Mouse (Mus musculus): ENCODE measurements around the gene Astn2. TPM values are rescaled to one million over a fixed set of nuclear protein-coding genes. Genes with fewer than 3 reads are reported as not detected.

The Astn2 gene
- polyA plus RNA-seq, 1 experiment from 2014 or later: 0.74 TPM

- Histone ChIP-seq H3K9me3 (replicated peaks; ENCODE audit: control insufficient read depth, low read length) (no peaks in the 10 kb centered on the region), H3K27me3 (ENCODE audit: control insufficient read depth, insufficient read depth, low read length) (no peaks in the 10 kb centered on the region), H3K4me2 (ENCODE audit: low read depth, low read length) (no peak overlapping the region), H3K4me1 (ENCODE audit: control insufficient read depth, insufficient read depth, low read length) (no peaks in the 10 kb centered on the region), H3K4me3 (ENCODE audit: low read depth, low read length) (no peak overlapping the region), H3K9ac (replicated peaks; ENCODE audit: low read length) (no peak overlapping the region), H3K36me3 (replicated peaks; ENCODE audit: control insufficient read depth, insufficient read depth, low read depth, low read length) (peaks cover 22% of the 10 kb centered on the region), H3K27ac (replicated peaks; ENCODE audit: low read depth, low read length) (no peak overlapping the region)
- 91% methylated on average over 5 of the region's 5 CpGs for WGBS
- no peak for DNase-seq (ENCODE audit: low spot score)
- ATAC-seq (replicated peaks; ENCODE audit: insufficient number of reproducible peaks, low FRiP score, low TSS enrichment, low read depth): no peak
Measured at GRCm38 (mm10) chr4:65610329-65610728, 794.1 kb downstream of the Astn2 start.

- no peaks in the 10 kb centered on the region for H3K4me1 ChIP-seq (ENCODE audit: control insufficient read depth, insufficient read depth, low read length)
- peaks cover 1% of the 10 kb centered on the region for H3K36me3 ChIP-seq (replicated peaks; ENCODE audit: control insufficient read depth, insufficient read depth, low read depth, low read length)
- WGBS: 89% methylated on average over 4 of the region's 4 CpGs
- H3K4me2 ChIP-seq (ENCODE audit: low read depth, low read length): no peak overlapping the region
- H3K27me3 ChIP-seq (ENCODE audit: control insufficient read depth, insufficient read depth, low read length): no peaks in the 10 kb centered on the region
- DNase-seq (ENCODE audit: low spot score): no peak
- ATAC-seq (replicated peaks; ENCODE audit: insufficient number of reproducible peaks, low FRiP score, low TSS enrichment, low read depth): no peak
- no peaks in the 10 kb centered on the region for H3K9me3 ChIP-seq (replicated peaks; ENCODE audit: control insufficient read depth, low read length)
- H3K4me3 ChIP-seq (ENCODE audit: low read depth, low read length): no peak overlapping the region
- H3K27ac ChIP-seq (replicated peaks; ENCODE audit: low read depth, low read length): no peak overlapping the region
- H3K9ac ChIP-seq (replicated peaks; ENCODE audit: low read length): no peak overlapping the region
Measured at GRCm38 (mm10) chr4:65608112-65608511, 796.3 kb downstream of the Astn2 start.

GRCm38 (mm10) chr4:65607184-65607631 is 797.2 kb downstream of the Astn2 start:
- DNase-seq (ENCODE audit: low spot score) (no peak), ATAC-seq (replicated peaks; ENCODE audit: insufficient number of reproducible peaks, low FRiP score, low TSS enrichment, low read depth) (no peak)
- no peaks in the 10 kb centered on the region for H3K27me3 ChIP-seq (ENCODE audit: control insufficient read depth, insufficient read depth, low read length)
- no peak overlapping the region for H3K4me2 ChIP-seq (ENCODE audit: low read depth, low read length)
- no peak overlapping the region for H3K9ac ChIP-seq (replicated peaks; ENCODE audit: low read length)
- WGBS: 85% methylated on average over 10 of the region's 10 CpGs
- H3K9me3 ChIP-seq (replicated peaks; ENCODE audit: control insufficient read depth, low read length): no peaks in the 10 kb centered on the region
- H3K4me1 ChIP-seq (ENCODE audit: control insufficient read depth, insufficient read depth, low read length): no peaks in the 10 kb centered on the region
- H3K4me3 ChIP-seq (ENCODE audit: low read depth, low read length): no peak overlapping the region
- H3K36me3 ChIP-seq (replicated peaks; ENCODE audit: control insufficient read depth, insufficient read depth, low read depth, low read length): no peaks in the 10 kb centered on the region
- no peak overlapping the region for H3K27ac ChIP-seq (replicated peaks; ENCODE audit: low read depth, low read length)

GRCm38 (mm10) chr4:65605151-65605702 is 799.2 kb downstream of the Astn2 start:
- peak; percentile 45 for DNase-seq (ENCODE audit: low spot score)
- Histone ChIP-seq H3K4me3 (ENCODE audit: low read depth, low read length) (peak overlapping the region; percentile 73), H3K9me3 (replicated peaks; ENCODE audit: control insufficient read depth, low read length) (no peaks in the 10 kb centered on the region), H3K4me1 (ENCODE audit: control insufficient read depth, insufficient read depth, low read length) (no peaks in the 10 kb centered on the region), H3K27me3 (ENCODE audit: control insufficient read depth, insufficient read depth, low read length) (no peaks in the 10 kb centered on the region), H3K27ac (replicated peaks; ENCODE audit: low read depth, low read length) (no peak overlapping the region), H3K36me3 (replicated peaks; ENCODE audit: control insufficient read depth, insufficient read depth, low read depth, low read length) (no peaks in the 10 kb centered on the region), H3K9ac (replicated peaks; ENCODE audit: low read length) (peak overlapping the region; percentile 79), H3K4me2 (ENCODE audit: low read depth, low read length) (peak overlapping the region; percentile 56)
- ATAC-seq (replicated peaks; ENCODE audit: insufficient number of reproducible peaks, low FRiP score, low TSS enrichment, low read depth): peak; percentile 80; the same call in 1 of the 2 replicates
- WGBS: under 1% methylated on average over 21 of the region's 21 CpGs

- H3K27ac ChIP-seq (replicated peaks; ENCODE audit: low read depth, low read length): no peak within 1 kb of the TSS
Measured at GRCm38 (mm10) chr4:65604504-65605150, 799.8 kb downstream of the Astn2 start, which contains the start of gene Trim32. Trim32 (plus strand) TSS chr4:65604986.

GRCm38 (mm10) chr4:65594601-65595369 is 809.6 kb downstream of the Astn2 start:
- 68% methylated on average over 5 of the region's 5 CpGs for WGBS
- Histone ChIP-seq H3K4me1 (ENCODE audit: control insufficient read depth, insufficient read depth, low read length) (no peaks in the 10 kb centered on the region), H3K27ac (replicated peaks; ENCODE audit: low read depth, low read length) (no peak overlapping the region), H3K4me3 (ENCODE audit: low read depth, low read length) (no peak overlapping the region), H3K9ac (replicated peaks; ENCODE audit: low read length) (no peak overlapping the region), H3K27me3 (ENCODE audit: control insufficient read depth, insufficient read depth, low read length) (no peaks in the 10 kb centered on the region), H3K36me3 (replicated peaks; ENCODE audit: control insufficient read depth, insufficient read depth, low read depth, low read length) (no peaks in the 10 kb centered on the region), H3K4me2 (ENCODE audit: low read depth, low read length) (no peak overlapping the region), H3K9me3 (replicated peaks; ENCODE audit: control insufficient read depth, low read length) (no peaks in the 10 kb centered on the region)
- DNase-seq (ENCODE audit: low spot score) (no peak), ATAC-seq (replicated peaks; ENCODE audit: insufficient number of reproducible peaks, low FRiP score, low TSS enrichment, low read depth) (no peak)

More at GRCm38 (mm10) chr4:65604504-65605150, 799.8 kb downstream of the Astn2 start, which contains the start of gene Trim32:
- Histone ChIP-seq H3K4me2 (ENCODE audit: low read depth, low read length) (peak within 1 kb of the TSS; percentile 56), H3K9ac (replicated peaks; ENCODE audit: low read length) (peak within 1 kb of the TSS; percentile 79), H3K4me3 (ENCODE audit: low read depth, low read length) (peak within 1 kb of the TSS; percentile 73), H3K9me3 (replicated peaks; ENCODE audit: control insufficient read depth, low read length) (no peaks in the 10 kb centered on the region), H3K4me1 (ENCODE audit: control insufficient read depth, insufficient read depth, low read length) (no peaks in the 10 kb centered on the region), H3K36me3 (replicated peaks; ENCODE audit: control insufficient read depth, insufficient read depth, low read depth, low read length) (no peaks in the 10 kb centered on the region), H3K27me3 (ENCODE audit: control insufficient read depth, insufficient read depth, low read length) (no peaks in the 10 kb centered on the region)
- DNase-seq (ENCODE audit: low spot score) (peak; percentile 96), ATAC-seq (replicated peaks; ENCODE audit: insufficient number of reproducible peaks, low FRiP score, low TSS enrichment, low read depth) (peak; percentile 97)
- 3% methylated on average over 33 of the region's 33 CpGs for WGBS

- H3K9me3 ChIP-seq (replicated peaks; ENCODE audit: control insufficient read depth, low read length): no peaks in the 10 kb centered on the region
- ATAC-seq (replicated peaks; ENCODE audit: insufficient number of reproducible peaks, low FRiP score, low TSS enrichment, low read depth): no peak
- H3K4me3 ChIP-seq (ENCODE audit: low read depth, low read length): no peak overlapping the region
- H3K4me2 ChIP-seq (ENCODE audit: low read depth, low read length): no peak overlapping the region
- H3K27me3 ChIP-seq (ENCODE audit: control insufficient read depth, insufficient read depth, low read length): no peaks in the 10 kb centered on the region
- H3K4me1 ChIP-seq (ENCODE audit: control insufficient read depth, insufficient read depth, low read length): no peaks in the 10 kb centered on the region; the same call in 1 of the 2 replicates
- H3K9ac ChIP-seq (replicated peaks; ENCODE audit: low read length): no peak overlapping the region
- DNase-seq (ENCODE audit: low spot score): peak; percentile 86
- no peaks in the 10 kb centered on the region for H3K36me3 ChIP-seq (replicated peaks; ENCODE audit: control insufficient read depth, insufficient read depth, low read depth, low read length)
- H3K27ac ChIP-seq (replicated peaks; ENCODE audit: low read depth, low read length): no peak overlapping the region
Measured at GRCm38 (mm10) chr4:65589780-65590179, 814.6 kb downstream of the Astn2 start.

- H3K4me1 ChIP-seq (ENCODE audit: control insufficient read depth, insufficient read depth, low read length): no peaks in the 10 kb centered on the region; the same call in 1 of the 2 replicates
- no peaks in the 10 kb centered on the region for H3K9me3 ChIP-seq (replicated peaks; ENCODE audit: control insufficient read depth, low read length)
- H3K36me3 ChIP-seq (replicated peaks; ENCODE audit: control insufficient read depth, insufficient read depth, low read depth, low read length): no peaks in the 10 kb centered on the region
- H3K9ac ChIP-seq (replicated peaks; ENCODE audit: low read length): no peak overlapping the region
- WGBS: 51% methylated on average over 5 of the region's 5 CpGs
- H3K4me3 ChIP-seq (ENCODE audit: low read depth, low read length): no peak overlapping the region
- ATAC-seq (replicated peaks; ENCODE audit: insufficient number of reproducible peaks, low FRiP score, low TSS enrichment, low read depth): no peak
- no peaks in the 10 kb centered on the region for H3K27me3 ChIP-seq (ENCODE audit: control insufficient read depth, insufficient read depth, low read length)
- no peak overlapping the region for H3K4me2 ChIP-seq (ENCODE audit: low read depth, low read length)
- H3K27ac ChIP-seq (replicated peaks; ENCODE audit: low read depth, low read length): no peak overlapping the region
- no peak for DNase-seq (ENCODE audit: low spot score)
Measured at GRCm38 (mm10) chr4:65586947-65587346, 817.5 kb downstream of the Astn2 start.
